Mouse (Mus musculus) liver, adult (tissue): ENCODE measurements around the gene Scarf2.

Experiments
- GATA4 ChIP-seq: IDR thresholded peaks from 2 replicates; pipeline ENCODE4 v1.6.1; 2014; ENCODE audit warnings: mild to moderate bottlenecking, low read length; ENCODE audit not compliant: insufficient replicate concordance

Gene Scarf2

GRCm38 (mm10) chr16:17833681-17834399 lies 36.8 kb downstream of the Scarf2 start:
- no peak for TF ChIP-seq GATA4

- no peak for TF ChIP-seq GATA4
These were observed 37.5 kb downstream of the Scarf2 start for GRCm38 (mm10) chr16:17834543-17834942.

GRCm38 (mm10) chr16:17835481-17835880 lies 38.4 kb downstream of the Scarf2 start:
- no peak for TF ChIP-seq GATA4

GRCm38 (mm10) chr16:17838051-17838450 lies 41.0 kb downstream of the Scarf2 start, which contains the start of gene Car15:
Gene Car15, minus strand, starts transcription at chr16:17838364.
- TF ChIP-seq GATA4: no peak

- no peak for TF ChIP-seq GATA4
These were observed 42.9 kb downstream of the Scarf2 start for GRCm38 (mm10) chr16:17839976-17840375.

GRCm38 (mm10) chr16:17842437-17842836 lies 45.4 kb downstream of the Scarf2 start:
- TF ChIP-seq GATA4: no peak

- no peak for TF ChIP-seq GATA4
These were observed 46.8 kb downstream of the Scarf2 start for GRCm38 (mm10) chr16:17843701-17844365.

- no peak for TF ChIP-seq GATA4
These were observed 51.3 kb downstream of the Scarf2 start for GRCm38 (mm10) chr16:17848431-17848830.

- no peak for TF ChIP-seq GATA4
These were observed 51.8 kb downstream of the Scarf2 start for GRCm38 (mm10) chr16:17848928-17849327.

GRCm38 (mm10) chr16:17849486-17849885 lies 52.4 kb downstream of the Scarf2 start:
- no peak for TF ChIP-seq GATA4

GRCm38 (mm10) chr16:17851331-17851730 lies 54.2 kb downstream of the Scarf2 start:
- no peak for TF ChIP-seq GATA4

GRCm38 (mm10) chr16:17851860-17852259 lies 54.8 kb downstream of the Scarf2 start:
- TF ChIP-seq GATA4: no peak

- TF ChIP-seq GATA4: no peak
These were observed 56.2 kb downstream of the Scarf2 start for GRCm38 (mm10) chr16:17853263-17853662.

GRCm38 (mm10) chr16:17857157-17857556 lies 60.1 kb downstream of the Scarf2 start:
- TF ChIP-seq GATA4: no peak
